Mouse (Mus musculus) thymus, postnatal 0 days (tissue): ENCODE data around the gene Cacna2d3. TPM values are rescaled to one million over a fixed set of nuclear protein-coding genes. Genes with fewer than 3 reads are reported as not detected.

Experiments used
- DNase-seq: peaks from one replicate; pipeline ENCODE4 v3.0.0-alpha.2; 2015; ENCODE audit warnings: low spot score
- polyA plus RNA-seq: library from polyadenylated mRNA; unstranded; fragments of >200 nt; fragmentation: Nextera tagmentation; extraction: Ambion mirVana; gene quantifications from 2 replicates; pipeline ENCODE4 v1.2.1, GENCODE M21; 2015

Gene Cacna2d3
- polyA plus RNA-seq, 1 experiment from 2014 or later, result 0.16 TPM

- DNase-seq, result no peak
Measured at GRCm38 (mm10) chr14:29496552-29496951, 225.1 kb downstream of the Cacna2d3 start.

- no peak for DNase-seq
Measured at GRCm38 (mm10) chr14:29491786-29492185, 229.9 kb downstream of the Cacna2d3 start.

DNA sequence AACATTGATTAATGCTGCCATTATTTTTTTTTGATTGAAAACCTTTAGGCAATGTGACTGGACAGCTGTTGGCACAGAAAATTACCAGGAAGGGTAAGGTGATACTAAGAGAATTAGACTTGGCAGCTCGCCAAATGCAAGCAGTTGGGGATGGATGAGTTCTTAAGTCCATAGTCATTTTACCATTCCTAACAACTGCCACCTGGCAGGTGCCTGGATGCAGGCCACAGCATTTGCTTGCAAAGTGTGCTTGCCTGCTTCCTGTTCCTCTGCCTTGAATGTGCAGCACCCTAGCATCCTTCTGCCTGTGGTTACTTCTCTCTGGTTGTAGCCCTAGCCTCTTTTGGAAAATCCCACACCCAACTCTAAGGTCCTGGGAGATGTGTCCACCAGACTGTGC, 236.2 kb downstream of the Cacna2d3 start:
- DNase-seq, result no peak

DNA sequence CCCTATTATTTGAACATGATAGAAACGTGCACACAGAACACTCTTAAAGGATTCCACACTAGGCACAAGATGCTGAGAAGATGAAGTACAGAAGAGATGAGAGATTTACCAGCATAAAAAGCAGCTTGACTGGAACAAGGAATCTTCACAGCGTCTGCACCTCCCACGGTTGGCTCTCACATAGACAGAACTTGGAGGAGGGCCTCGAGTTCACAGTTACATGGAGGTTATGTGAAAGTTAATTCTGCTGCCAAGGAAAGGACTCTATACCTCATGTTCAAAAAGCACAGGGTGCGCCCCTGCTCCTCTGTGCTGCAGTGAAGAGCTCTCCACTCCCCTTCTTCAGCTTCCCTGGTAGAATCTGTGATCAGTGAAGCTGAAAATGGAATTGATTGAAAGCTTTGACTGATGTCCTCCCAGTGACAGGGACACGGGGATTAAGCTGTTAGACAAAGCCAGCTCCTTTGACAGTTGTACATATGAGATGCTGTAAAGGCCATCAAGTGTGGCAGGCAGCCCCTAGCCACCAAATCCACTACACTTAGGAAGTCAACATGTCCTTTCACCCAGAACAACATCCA, 243.2 kb downstream of the Cacna2d3 start:
- DNase-seq, result no peak

DNA sequence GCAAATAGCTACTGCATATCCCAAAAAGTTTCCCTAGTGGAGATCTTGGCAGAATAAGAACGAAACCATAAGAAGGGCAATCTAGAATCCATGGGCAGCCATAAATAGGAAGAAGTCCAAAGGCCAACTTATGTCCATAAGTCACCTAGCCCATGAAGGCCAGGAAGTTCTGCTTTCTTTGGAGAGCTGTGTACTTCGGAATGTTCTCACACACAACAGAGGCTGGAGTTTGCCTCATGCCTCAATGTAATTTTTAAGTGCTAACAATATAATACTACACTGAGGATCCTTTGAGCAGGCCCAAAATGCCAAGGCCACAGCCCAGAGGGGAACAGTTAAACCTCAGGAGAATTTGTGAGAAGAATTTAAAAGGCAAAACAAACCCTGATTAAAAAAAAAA, 257.4 kb downstream of the Cacna2d3 start:
- DNase-seq, result no peak

- no peak for DNase-seq
Measured at GRCm38 (mm10) chr14:29449203-29449602, 272.5 kb downstream of the Cacna2d3 start.

GRCm38 (mm10) chr14:29443091-29444026, 278.3 kb downstream of the Cacna2d3 start:
- peak; percentile 41 for DNase-seq

DNA sequence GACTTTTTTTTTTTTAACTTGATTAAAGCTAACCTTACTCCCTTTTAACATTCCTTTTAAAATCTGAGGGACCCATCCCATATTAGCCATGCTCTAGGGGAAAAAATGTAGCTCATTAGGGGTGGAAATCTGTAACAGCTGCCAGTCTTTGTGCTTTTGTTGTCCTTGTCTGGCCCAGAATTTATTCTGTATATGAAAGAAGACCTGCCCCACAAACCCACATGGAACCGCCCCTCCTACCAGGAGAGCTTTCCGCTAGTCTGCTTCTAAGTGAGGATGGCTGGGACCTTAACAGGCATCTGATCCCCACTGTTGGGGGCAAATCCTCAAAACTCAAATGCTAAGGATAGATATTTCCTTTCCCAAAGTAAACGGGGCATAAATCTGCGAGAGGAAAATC, 279.2 kb downstream of the Cacna2d3 start:
- DNase-seq, result no peak

- DNase-seq, result no peak
Measured at GRCm38 (mm10) chr14:29438666-29439065, 283.0 kb downstream of the Cacna2d3 start.

DNA sequence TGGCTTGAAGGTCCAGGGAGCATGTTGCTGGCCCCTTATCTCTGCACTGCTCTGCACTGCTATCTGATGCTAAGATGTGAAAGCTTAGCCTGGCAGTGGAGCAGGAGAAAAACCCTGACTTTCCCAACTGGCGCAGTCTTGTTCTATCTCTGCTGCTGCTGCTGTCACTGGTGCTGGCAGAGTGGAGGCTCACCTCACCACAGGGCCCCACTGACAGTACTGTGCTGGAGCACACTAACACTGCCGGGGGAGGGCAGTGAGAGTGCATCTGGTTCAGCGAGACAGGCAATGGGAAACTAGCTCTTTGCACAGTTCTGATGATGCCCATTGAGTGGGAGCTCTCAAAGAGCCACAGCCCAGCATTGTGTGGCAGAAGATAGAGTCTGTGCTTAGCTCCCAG, 283.4 kb downstream of the Cacna2d3 start:
- DNase-seq, result no peak

GRCm38 (mm10) chr14:29435203-29435602, 286.5 kb downstream of the Cacna2d3 start:
- no peak for DNase-seq

GRCm38 (mm10) chr14:29433716-29434115, 287.9 kb downstream of the Cacna2d3 start:
- no peak for DNase-seq

- no peak for DNase-seq
Measured at GRCm38 (mm10) chr14:29433076-29433714, 288.5 kb downstream of the Cacna2d3 start.

- DNase-seq, result no peak
Measured at GRCm38 (mm10) chr14:29429788-29430187, 291.9 kb downstream of the Cacna2d3 start.

DNA sequence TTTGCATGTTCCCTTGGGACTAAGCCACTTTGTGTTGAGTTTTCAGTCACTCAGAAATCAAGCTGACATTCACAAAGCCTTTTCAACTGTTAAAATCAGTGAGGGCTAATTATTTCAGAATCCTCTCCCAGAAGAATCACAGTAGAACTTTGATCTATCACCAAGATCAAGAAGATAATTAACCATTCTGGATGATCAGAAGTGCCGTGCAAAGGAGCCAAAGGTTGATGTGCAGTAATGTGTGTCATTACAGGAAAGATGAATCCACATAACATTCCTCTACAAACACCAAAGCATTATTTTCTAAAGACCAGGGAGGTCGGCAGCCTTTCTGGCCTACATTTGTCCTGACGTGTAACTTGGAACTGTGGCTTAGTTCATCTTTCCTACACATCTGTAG, 296.0 kb downstream of the Cacna2d3 start:
- DNase-seq, result no peak

- DNase-seq, result no peak
Measured at GRCm38 (mm10) chr14:29425208-29425607, 296.5 kb downstream of the Cacna2d3 start.

- DNase-seq, result no peak
Measured at GRCm38 (mm10) chr14:29405878-29406165, 315.8 kb downstream of the Cacna2d3 start.

- no peak for DNase-seq
Measured at GRCm38 (mm10) chr14:29405125-29405877, 316.4 kb downstream of the Cacna2d3 start.

DNA sequence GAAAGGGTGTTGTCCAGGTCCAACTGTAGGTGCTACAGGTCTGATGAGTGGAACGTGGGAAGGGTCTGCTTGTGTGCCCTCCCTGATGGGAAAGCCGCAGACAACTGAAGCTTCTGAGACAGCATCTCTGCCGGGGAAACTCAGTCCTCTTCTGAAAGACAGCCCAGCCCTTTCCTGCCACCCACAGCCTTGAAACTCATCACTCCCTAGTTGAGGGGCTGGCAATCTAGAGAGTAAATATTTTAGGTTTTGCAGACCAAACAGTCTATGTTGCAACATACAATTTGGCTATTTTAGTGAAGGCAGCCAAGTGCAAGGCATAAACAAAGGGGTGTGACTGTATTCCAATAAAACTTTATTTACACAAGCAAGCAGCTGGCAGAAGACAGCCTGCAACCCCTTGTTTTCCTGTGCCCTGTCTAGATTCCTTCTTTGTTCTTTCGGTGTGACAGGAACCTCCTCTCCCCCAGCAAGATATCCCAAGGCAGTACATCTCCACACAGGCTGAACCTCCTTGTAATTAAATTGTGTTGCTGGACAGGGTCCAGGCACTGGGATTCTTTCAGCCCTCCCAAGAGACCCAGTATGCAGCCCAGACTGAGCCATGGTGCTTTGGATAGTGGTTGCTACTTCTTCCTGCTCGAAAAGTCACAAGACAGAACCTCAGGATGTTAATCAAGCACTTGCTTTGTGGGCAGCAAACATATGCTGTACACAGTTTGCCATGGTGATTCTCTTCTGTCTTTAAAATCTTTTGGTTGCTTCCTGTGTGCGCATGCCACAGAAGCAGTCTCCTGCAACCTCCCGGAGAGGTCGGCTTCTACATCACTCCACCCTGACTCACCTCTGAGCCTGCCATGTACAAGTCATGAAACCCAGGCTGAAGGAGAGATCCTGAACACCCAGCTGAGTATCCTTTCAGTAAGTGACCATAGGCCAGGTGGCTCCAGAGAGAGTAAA, 317.5 kb downstream of the Cacna2d3 start:
- DNase-seq, result no peak

DNA sequence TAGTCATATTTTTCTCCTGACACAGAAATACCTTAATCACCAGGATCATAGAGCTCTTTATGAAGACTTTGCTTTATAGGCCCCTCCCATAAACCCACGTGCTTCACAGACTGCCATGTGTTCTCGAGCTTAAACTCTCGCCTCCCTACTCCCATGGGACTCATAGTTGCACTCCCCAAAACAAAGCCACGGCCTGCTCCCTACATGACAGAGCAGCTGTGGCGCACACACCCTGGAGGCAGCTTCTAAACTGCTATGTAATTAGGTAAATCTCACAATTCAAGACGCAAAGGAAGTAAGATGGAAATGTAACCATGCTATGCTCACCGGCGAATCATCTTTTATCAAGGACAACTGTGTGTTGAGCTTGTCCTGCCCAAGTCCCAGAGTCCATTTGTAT, 319.2 kb downstream of the Cacna2d3 start:
- DNase-seq, result no peak

DNA sequence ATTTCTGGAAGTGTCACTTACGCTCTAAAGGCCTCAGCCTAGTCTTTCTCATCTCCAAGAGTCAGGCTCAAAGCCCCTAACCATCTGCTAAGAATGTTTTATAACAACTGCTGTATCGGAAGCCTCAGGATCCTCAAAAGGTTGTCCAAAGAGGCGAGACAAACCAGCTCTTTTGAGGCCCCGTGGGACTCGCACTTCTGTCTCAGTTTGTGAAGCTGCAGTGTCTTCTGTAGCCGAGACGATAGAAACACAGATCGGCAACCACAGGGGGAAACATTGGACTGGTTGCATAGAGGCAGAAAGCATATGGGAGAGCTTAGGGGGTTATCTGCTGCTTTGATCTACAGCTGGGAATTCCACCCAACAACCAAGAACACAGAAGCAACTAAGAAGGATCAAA, 327.9 kb downstream of the Cacna2d3 start:
- no peak for DNase-seq
